Mouse (Mus musculus) intestine, embryonic 15.5 days (tissue): ENCODE data around the gene Tmem45a2. TPM values are rescaled to one million over a fixed set of nuclear protein-coding genes. Genes with fewer than 3 reads are reported as not detected.
A peak's percentile ranks its signal among the peaks of the same experiment; 100 is the strongest.
"Not testable (repeated sequence)": the region's sequence is repeated elsewhere in the genome, so short reads cannot be mapped to it uniquely, and the experiment has no call there.

Experiments used
- ATAC-seq: fragments of 200-750 bp; cut with Nextera tagmentation; 2 replicates; pipeline ENCODE4 v1.8.0; 2017; ENCODE audit warnings: moderate TSS enrichment, moderate library complexity
- H3K27ac ChIP-seq: fragments of 300-500 bp; sonication (generic); 2 replicates; pipeline ENCODE4 v1.5.1; 2015; ENCODE audit warnings: mild to moderate bottlenecking, inconsistent platforms
- H3K27me3 ChIP-seq: fragments of 300-500 bp; sonication (generic); replicated peaks from 2 replicates; pipeline ENCODE4 v1.6.1; 2015; ENCODE audit warnings: inconsistent platforms
- H3K36me3 ChIP-seq: fragments of 300-500 bp; sonication (generic); 2 replicates; pipeline ENCODE4 v1.6.1; 2015; ENCODE audit warnings: inconsistent platforms
- H3K4me1 ChIP-seq: fragments of 300-500 bp; sonication (generic); replicated peaks from 2 replicates; pipeline ENCODE4 v1.6.1; 2015; ENCODE audit warnings: inconsistent platforms
- H3K4me2 ChIP-seq: fragments of 300-500 bp; sonication (generic); replicated peaks from 2 replicates; pipeline ENCODE4 v1.6.1; 2015; ENCODE audit warnings: mild to moderate bottlenecking, inconsistent platforms
- H3K4me3 ChIP-seq: fragments of 300-500 bp; sonication (generic); replicated peaks from 2 replicates; pipeline ENCODE4 v1.5.1; 2015; ENCODE audit warnings: inconsistent platforms
- H3K9ac ChIP-seq: fragments of 300-500 bp; sonication (generic); 2 replicates; pipeline ENCODE4 v1.6.1; 2015; ENCODE audit warnings: inconsistent platforms
- H3K9me3 ChIP-seq: fragments of 300-500 bp; sonication (generic); 2 replicates; pipeline ENCODE4 v1.6.1; 2016; ENCODE audit warnings: inconsistent platforms
- WGBS: fragments of 180-500 bp; shearing (Covaris S2); methylation state at CpG from one replicate; pipeline ENCODE4 v1.1.7; 2015; 5-methylcytosine and 5-hydroxymethylcytosine counted together
- polyA plus RNA-seq: library from polyadenylated mRNA; unstranded; fragments of >200 nt; fragmentation: Nextera tagmentation; extraction: Ambion mirVana; gene quantifications from 2 replicates; pipeline ENCODE4 v1.2.1, GENCODE M21; 2015

Tmem45a2 gene
- polyA plus RNA-seq, 1 experiment from 2014 or later: not detected

GRCm38 (mm10) chr16:57056995-57057394 lies 14.2 kb downstream of the Tmem45a2 start:
- no peaks in the 10 kb centered on the region for H3K27me3 ChIP-seq
- H3K36me3 ChIP-seq: no peaks in the 10 kb centered on the region

GRCm38 (mm10) chr16:57049974-57050373 lies 21.2 kb downstream of the Tmem45a2 start:
- Histone ChIP-seq H3K36me3 (no peaks in the 10 kb centered on the region), H3K27ac (no peak overlapping the region), H3K27me3 (no peaks in the 10 kb centered on the region), H3K9me3 (no peaks in the 10 kb centered on the region), H3K4me2 (no peak overlapping the region), H3K4me1 (no peaks in the 10 kb centered on the region), H3K9ac (no peak overlapping the region), H3K4me3 (no peak overlapping the region)
- WGBS: 92% methylated on average over 3 of the region's 3 CpGs
- ATAC-seq: no peak

More at GRCm38 (mm10) chr16:57056995-57057394, 14.2 kb downstream of the Tmem45a2 start:
- no peak overlapping the region for H3K9ac ChIP-seq
- WGBS: 77% methylated on average over 4 of the region's 4 CpGs
- no peaks in the 10 kb centered on the region for H3K9me3 ChIP-seq
- no peak overlapping the region for H3K27ac ChIP-seq
- peak; percentile 71 for ATAC-seq
- no peak overlapping the region for H3K4me2 ChIP-seq
- H3K4me3 ChIP-seq: no peak overlapping the region
- no peaks in the 10 kb centered on the region for H3K4me1 ChIP-seq

- H3K4me1 ChIP-seq: no peaks in the 10 kb centered on the region
Observed at GRCm38 (mm10) chr16:57038600-57038999, 32.6 kb downstream of the Tmem45a2 start.

GRCm38 (mm10) chr16:57030150-57030885 lies 40.9 kb downstream of the Tmem45a2 start:
- H3K4me2 ChIP-seq: no peak overlapping the region
- ATAC-seq: no peak
- H3K4me3 ChIP-seq: no peak overlapping the region
- H3K9me3 ChIP-seq: no peaks in the 10 kb centered on the region
- WGBS: 75% methylated on average over 7 of the region's 7 CpGs
- H3K27me3 ChIP-seq: no peaks in the 10 kb centered on the region
- no peaks in the 10 kb centered on the region for H3K36me3 ChIP-seq
- no peaks in the 10 kb centered on the region for H3K4me1 ChIP-seq
- H3K9ac ChIP-seq: no peak overlapping the region
- H3K27ac ChIP-seq: no peak overlapping the region

More at GRCm38 (mm10) chr16:57038600-57038999, 32.6 kb downstream of the Tmem45a2 start:
- 47% methylated on average over 5 of the region's 5 CpGs for whole genome bisulfite sequencing
- Histone ChIP-seq H3K4me3 (no peak overlapping the region), H3K9ac (no peak overlapping the region), H3K36me3 (no peaks in the 10 kb centered on the region), H3K27me3 (no peaks in the 10 kb centered on the region), H3K9me3 (no peaks in the 10 kb centered on the region), H3K27ac (no peak overlapping the region), H3K4me2 (no peak overlapping the region)
- no peak for ATAC-seq

GRCm38 (mm10) chr16:56998283-56998682 lies 72.9 kb downstream of the Tmem45a2 start:
- not testable (repeated sequence) for ATAC-seq, H3K9ac ChIP-seq, H3K4me1 ChIP-seq, H3K27me3 ChIP-seq, H3K36me3 ChIP-seq, H3K4me2 ChIP-seq, H3K9me3 ChIP-seq, H3K4me3 ChIP-seq, H3K27ac ChIP-seq
- 84% methylated on average over 9 of the region's 9 CpGs for WGBS

Other genes with a start within 250 kb of the Tmem45a2 start
- gene Tmem45a, start 185.2 kb downstream of the Tmem45a2 start, polyA plus RNA-seq: 30.5 and 31.6 TPM in 2 replicates
- not detected in 2 replicates for gene Lnp1, start 143.3 kb downstream of the Tmem45a2 start, polyA plus RNA-seq
- 50.1 and 55.8 TPM in 2 replicates for gene Tomm70a, start 50.3 kb upstream of the Tmem45a2 start, polyA plus RNA-seq
- gene Nit2, start 96.0 kb upstream of the Tmem45a2 start, polyA plus RNA-seq: 74.7 and 81.2 TPM in 2 replicates
- gene Tbc1d23, start 160.1 kb upstream of the Tmem45a2 start, polyA plus RNA-seq: 21.9 TPM in 2 replicates
- not detected in 2 replicates for gene Tmem30c, start 221.5 kb upstream of the Tmem45a2 start, polyA plus RNA-seq